Mouse (Mus musculus): ENCODE measurements around the gene Myadm.

Myadm gene

DNA sequence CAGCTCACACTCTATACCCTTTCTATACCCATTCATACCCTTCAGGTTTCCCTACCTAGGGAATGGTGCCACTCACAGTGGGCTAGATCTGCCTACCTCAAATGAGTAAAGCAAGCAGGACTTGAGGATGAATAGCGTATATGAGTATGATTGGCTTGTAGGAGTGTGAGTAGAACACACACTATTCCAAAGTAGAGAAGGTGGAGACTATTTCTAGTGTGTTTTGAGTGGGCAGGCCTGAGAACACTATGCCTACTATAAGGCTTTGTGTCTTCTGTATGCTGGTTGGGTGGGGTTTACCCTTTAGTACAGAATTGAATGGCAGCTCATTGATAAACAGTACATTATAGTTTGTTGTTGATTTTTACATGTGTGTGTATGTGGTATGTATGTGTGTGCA, 34.9 kb downstream of the Myadm start:
- no peak for DNase-seq

GRCm38 (mm10) chr7:3327961-3328360, 39.1 kb downstream of the Myadm start:
- DNase-seq = peak; percentile 10

DNA sequence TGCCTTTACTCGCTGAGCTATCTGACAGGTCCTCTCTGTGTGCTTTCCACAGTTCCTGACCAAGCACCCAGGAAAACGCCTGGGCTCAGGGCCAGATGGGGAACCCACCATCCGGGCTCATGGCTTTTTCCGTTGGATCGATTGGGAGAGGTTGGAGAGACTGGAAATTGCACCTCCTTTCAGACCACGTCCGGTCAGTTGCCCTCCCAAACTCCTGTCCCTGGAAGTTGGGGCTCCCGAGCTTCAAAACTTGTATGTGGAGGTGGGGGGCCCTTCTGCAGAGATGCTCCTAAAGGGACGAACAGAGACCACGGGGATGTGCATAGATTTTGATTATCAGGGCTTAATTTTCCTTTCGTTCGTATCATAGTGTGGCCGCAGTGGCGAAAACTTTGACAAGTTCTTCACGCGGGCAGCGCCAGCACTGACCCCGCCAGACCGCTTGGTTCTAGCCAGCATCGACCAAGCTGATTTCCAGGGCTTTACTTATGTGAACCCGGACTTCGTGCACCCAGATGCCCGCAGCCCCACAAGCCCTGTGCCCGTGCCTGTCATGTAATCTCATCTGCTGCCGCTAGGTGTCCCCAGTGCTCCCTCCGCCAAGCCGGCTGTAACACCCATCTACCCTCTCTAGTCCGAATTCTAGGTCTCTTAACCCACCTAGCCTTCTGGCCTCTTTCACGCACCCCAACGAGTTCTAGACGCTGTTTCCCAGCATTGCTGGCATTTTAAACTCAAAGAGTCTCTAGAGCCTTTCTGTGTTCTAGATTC, 41.1 kb downstream of the Myadm start:
- DNase-seq = peak; percentile 74

- DNase-seq = no peak
Measured at GRCm38 (mm10) chr7:3331171-3331570, 42.3 kb downstream of the Myadm start.

- peak; percentile 17 for DNase-seq
Measured at GRCm38 (mm10) chr7:3331581-3332223, 42.8 kb downstream of the Myadm start.

- DNase-seq = no peak
Measured at GRCm38 (mm10) chr7:3332224-3332615, 43.3 kb downstream of the Myadm start.

DNA sequence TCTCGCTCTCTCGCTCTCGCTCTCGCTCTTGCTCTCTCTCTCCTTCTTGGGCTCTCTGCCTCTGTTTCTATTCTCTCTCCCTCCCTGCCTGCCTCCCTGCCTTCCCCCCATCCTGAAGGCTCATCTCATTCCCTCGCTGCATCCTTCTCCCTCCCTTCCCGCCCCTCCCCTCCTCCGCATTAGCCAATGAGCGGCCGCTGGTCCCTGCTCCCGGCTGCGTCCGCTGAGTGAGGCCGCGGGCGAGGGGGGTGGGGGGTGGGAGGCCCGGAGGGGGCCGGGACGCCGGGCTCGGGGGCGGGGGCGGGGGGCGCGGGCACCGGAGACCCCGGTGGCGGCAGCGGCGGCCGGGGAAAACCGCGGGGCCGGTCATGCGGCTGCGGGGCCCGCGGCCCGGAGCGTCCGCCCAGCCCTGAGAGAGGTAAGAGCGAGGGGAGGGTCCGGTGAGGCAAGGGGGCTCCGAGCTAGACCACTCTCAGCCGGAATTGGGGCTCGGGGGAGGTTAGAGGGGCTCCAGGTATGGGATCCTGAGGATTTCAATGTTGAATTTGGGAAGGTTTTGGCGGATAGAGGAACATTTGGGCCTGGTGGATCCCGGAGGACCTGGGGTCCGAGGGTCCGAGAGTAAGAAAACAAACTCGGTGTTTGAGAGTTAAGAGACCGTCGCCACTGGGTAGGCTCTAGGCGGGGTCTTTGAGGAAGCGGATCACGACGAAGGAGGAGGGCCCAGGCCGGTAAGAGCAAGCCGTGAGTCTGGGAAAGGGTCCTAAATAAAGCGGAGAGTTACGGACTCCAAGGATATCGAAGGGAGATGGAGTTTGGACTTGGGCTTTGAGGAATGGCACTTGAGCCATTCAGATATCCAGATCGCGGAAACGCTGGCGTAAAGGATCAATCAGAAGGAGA, 44.0 kb downstream of the Myadm start, which contains the start of gene Cacng7:
Gene Cacng7, plus strand, starts transcription at position 337 of the 903 bp plus-strand sequence.
- no peak for DNase-seq

GRCm38 (mm10) chr7:3333542-3333941, 44.7 kb downstream of the Myadm start:
- no peak for DNase-seq

- no peak for DNase-seq
Measured at GRCm38 (mm10) chr7:3336412-3336811, 47.5 kb downstream of the Myadm start.

- no peak for DNase-seq
Measured at GRCm38 (mm10) chr7:3338286-3338935, 49.5 kb downstream of the Myadm start.

- no peak for DNase-seq
Measured at GRCm38 (mm10) chr7:3339010-3339409, 50.1 kb downstream of the Myadm start.

- no peak for DNase-seq
Measured at GRCm38 (mm10) chr7:3343861-3344260, 55.0 kb downstream of the Myadm start.

DNA sequence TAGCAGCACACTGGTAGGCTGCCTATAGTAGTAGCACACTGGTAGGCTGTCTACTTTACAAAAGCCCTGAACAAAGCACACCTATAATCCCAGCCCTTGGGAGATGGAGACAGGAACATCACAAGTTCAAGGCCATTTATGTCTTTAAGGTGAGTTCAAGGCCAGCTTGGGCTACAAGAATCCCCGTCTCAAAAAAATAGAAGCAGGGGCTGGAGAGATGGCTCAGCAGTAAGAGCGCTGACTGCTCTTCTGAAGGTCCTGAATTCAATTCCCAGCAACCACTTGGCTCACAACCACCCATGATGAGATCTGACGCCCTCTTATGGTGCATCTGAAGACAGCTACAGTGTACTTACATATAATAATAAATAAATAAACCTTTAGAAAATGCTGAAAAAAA, 56.4 kb downstream of the Myadm start:
- DNase-seq = no peak

DNA sequence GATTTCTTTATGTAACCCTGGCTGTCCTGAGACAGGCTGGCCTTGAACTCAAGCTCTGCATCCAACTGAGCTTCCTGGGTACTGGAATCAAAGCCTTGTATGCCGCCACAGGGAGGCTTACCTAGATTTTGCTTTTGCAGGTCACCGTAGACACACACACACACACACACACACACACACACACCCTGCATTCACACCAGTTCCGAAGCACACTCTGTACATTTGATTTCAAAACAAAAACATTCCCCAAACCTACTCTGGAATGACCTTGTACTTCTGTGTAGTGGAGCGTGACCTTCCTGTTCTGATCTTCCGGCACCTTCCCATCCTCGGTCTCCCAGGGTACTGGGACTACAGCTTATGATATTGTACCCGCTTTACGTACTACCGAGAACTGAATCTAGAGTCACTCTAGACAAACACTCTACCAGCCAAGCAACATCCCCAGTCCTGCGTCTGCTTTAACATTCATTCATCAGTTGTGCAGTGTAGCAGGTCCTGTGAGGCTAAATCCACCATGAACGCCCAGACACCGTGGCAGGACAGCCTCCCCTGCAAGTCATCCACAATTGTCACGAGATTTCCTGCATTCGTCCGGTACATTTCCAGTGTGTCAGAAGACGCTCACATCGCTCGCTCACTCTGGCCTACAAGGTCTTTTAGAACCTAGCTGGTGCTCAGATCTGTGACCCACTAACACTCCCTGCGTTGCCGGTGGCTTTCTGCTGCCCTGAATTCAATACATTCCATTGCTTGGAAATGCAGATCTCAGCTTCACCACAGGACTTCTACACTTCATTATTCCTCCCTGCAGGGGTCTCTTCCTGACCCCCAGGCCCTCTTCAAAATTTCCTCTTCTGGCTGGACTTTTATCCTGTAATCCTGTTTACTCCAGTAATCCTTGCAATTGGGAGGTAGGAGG, 58.7 kb downstream of the Myadm start:
- DNase-seq = no peak

- no peak for DNase-seq
Measured at GRCm38 (mm10) chr7:3348326-3348725, 59.4 kb downstream of the Myadm start.

DNA sequence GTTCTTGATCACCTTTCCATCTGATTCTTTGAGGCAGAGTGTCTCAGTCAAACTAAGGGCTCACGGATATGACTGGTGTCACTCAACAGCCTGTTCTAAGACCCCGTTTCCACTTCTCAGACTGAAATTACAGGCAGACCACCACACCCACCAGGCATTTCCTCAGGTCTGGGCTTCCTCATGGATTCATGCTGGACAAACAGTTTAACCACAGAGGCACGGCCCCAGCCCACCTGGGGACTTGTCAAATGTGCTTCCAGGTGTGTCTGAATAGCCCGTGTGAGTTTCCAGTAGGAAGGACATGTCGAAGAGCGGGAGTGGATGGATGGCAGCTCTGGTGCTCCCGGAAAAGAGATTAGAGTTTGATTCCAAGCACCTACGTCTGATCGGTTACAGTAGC, 60.9 kb downstream of the Myadm start:
- no peak for DNase-seq

Data from lung, postnatal 36 days (tissue).